Mouse (Mus musculus) liver (tissue): ENCODE results near the gene Hist1h2af.

Experiments used
- DNase-seq: peaks from one replicate; pipeline ENCODE4 v3.0.0-alpha.2; 2020; ENCODE audit warnings: mixed read lengths

Hist1h2af gene

DNA sequence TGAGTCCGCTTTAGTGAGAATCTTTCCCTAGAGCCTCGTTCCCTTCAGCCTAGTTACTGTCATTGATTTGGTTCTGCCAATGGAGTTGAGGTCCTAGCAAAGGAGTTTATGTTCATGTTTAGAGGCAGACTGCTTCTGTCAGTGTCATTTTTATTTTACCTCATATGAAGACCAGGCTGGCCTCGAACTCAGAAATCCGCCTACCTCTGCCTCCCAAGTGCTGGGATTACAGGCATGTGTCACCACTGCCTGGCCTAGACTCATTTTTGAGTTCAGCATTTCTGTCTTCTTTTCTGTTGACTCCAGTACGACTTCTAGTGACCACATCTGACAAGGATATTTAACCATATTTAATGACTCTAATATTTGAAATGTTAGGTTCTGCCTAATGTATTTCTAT is 18.4 kb upstream of the Hist1h2af start:
- no peak for DNase-seq

DNA sequence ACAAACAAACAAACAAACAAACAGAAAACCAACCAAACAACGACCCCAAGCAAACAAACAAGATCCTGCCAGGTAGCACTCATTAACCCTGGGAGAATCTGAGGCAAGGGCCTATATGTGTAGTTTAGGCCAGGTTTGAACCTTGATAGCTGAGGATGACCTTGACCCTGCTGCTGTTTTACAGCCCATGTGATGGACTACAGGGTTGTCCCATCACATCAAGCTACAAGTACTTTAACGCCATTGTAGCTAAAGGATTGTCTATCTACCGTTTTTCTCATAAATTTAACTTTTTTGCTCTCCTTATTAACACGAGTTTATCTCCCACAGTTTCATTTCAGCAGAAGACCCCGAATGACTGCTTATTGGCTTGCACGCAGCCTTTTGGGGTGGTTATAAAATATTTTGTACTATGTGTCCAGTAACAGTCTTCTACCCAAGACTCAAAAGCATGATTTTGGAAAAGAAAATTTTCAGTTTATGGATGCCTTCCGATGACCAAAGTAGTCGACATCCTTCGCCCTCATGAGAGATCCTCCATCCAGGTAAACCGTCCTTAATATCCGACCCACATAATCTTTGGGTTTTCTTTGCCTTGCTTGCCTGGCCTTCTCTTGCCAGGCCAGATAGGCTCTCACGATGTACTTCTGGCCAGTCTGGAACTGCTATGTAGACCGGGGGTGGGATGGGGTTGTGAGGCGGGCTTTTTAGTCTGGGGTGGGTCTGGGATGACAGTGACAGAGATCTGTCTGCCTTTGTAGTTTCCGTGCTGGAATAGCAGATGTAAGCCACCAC is 17.7 kb upstream of the Hist1h2af start:
- no peak for DNase-seq

DNA sequence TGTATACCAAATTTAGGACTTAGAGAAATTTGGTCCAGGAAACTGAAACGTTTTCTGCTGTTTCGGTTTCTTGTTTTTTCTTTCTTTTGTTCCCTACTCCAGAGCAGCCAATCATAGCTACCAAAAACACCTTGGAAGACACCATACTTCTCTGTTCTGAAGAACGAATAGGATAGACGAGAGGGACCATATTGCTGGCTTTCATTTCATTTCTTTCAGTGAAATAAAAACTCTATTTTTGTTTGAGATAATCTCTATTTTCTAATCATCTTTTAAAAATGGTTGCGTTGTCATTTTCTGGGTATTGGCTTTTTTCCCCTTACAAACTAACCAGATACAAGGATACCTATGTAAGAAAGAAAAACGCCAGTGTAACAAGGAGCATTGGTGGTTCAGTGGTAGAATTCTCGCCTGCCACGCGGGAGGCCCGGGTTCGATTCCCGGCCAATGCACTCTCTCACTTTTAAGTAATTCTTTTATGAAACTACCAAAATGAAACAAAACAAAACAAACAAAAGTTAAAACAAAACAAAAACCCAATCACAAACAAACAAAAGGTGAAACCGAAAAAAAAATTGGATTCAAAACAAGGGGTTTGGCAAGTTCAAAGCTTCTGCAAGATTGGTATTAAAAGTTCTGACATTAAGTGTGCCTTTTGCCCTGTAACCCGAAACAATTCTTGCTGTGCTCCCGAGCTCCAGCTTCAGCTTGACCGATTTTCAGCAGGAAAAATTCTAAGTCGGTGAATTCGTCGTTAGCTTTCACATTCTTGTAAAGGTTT is 16.7 kb upstream of the Hist1h2af start:
- peak; percentile 84 for DNase-seq

DNA sequence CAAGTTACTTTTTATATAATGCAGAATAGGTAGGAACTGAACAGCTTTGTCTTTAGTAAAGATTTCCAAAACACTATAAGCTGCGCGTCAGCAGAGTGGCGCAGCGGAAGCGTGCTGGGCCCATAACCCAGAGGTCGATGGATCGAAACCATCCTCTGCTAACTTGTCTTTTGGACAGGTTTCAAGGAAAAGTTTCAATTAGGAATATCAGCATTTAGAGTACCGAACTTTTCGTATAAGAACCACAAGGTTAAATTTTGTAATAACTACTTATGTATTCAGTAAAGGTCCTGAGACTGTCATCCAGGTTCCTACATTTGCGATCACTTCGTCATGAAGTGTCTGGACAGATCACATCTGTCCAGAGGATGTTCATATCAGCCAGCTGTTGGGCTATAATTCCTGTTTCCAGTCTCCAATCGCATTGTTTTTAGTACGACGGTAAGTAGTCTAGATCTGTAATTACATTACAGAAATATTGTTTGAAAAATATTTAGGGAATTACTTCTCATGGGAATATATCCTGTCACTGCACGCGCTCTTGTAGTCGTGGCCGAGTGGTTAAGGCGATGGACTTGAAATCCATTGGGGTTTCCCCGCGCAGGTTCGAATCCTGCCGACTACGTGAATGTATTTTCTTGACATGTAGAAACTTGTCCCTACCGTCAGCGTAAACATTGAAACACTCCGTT is 16.0 kb upstream of the Hist1h2af start:
- peak; percentile 93 for DNase-seq

DNA sequence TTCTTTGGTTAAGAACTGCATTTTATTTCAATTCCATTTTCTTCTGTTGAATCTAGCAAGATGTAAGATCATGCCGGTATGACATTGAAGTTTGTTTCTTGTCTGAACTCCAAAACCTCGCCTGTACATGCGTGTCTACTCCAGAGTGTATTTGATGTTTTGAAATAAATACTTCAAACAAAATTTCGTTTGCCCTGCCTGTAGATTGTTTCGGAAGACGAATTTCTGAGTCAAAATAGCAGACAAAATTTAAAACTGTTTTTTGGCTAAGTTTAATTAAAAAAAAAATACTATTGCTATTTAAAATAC is 15.5 kb upstream of the Hist1h2af start:
- no peak for DNase-seq

DNA sequence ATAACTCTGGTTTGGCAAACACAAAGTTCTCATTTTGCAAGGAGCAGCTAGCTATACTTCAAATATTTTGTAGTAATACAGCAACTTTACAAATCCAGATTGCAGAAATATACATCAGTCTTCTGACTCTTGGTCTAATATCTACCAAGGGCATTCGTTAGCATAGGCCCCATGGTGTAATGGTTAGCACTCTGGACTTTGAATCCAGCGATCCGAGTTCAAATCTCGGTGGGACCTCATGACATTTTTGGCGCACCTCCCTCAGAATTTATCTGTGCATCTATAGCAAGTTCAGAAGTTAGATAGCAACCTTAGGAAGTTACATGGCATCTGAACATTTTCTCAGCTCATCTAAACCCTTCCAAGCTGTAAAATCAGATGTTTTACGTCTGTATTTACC is 14.8 kb upstream of the Hist1h2af start:
- peak; percentile 87 for DNase-seq

DNA sequence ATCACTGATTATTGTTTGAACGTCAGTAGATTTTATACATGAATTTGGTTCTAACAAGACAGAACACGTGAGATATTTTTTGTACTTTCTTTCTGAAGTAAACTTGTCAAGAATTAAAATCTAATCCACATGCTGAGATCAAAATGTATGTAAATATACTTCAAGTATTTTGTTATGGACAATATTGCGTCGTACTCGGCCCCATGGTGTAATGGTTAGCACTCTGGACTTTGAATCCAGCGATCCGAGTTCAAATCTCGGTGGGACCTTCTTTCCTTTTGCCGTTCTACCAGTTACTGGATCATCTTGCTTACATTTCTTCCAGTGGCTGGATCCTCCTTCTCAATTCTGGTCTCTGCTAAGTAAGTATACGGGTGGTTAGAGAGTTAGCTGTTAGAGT is 14.3 kb upstream of the Hist1h2af start:
- peak; percentile 85 for DNase-seq

DNA sequence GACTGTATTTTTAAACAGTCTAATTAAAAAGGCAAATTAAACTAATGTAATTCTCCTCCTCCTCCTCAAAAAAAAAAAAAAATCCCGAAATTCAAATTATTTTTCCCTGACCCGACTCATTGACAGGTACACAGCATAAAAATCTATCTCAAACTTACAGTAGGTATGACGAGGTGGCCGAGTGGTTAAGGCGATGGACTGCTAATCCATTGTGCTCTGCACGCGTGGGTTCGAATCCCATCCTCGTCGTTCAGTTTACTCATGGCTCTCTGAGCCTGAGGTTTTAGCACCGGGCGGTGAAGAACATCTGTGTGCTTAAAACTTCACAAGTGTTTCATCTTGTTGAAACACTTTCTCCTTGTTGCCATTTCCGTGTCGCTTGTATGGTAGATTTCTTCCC is 12.0 kb upstream of the Hist1h2af start:
- peak; percentile 87 for DNase-seq

DNA sequence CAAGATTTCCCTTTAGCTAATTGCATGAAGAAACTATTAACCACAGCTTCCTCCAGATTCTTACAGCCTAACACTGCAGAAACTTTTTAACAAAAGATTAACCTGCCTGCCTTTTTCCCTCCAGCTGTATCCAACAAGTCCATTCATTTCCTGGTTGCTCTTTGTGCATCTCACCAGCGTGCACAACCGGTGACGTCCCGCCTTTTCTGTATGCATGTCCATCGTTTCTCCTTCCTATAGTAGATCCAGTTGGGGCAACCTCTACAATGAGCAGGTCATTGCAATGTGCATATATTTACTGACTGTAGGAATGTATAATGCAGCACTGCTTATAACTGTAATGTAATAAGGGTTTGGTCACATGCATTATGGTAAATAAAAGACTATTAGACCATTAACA is 9.7 kb upstream of the Hist1h2af start:
- no peak for DNase-seq

DNA sequence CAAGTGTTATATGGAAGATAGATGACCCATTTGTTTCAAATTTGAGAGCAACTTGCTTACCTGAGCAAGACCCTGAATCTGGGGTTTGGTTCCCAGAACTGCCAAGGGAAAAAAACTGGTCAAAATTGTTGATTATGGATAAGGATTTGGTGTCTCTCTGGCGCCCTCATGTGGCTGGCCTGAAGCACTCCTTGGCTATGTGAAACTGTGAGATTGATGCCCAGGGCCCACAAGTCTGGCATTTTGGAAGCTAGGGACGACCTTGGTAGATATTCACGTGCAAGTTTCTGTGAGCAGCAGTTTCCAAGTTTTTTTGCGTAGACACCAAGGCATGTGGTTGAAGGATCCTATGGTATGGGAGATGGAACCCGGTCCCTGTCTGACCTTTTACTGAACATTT is 9.1 kb upstream of the Hist1h2af start:
- peak; percentile 90 for DNase-seq

DNA sequence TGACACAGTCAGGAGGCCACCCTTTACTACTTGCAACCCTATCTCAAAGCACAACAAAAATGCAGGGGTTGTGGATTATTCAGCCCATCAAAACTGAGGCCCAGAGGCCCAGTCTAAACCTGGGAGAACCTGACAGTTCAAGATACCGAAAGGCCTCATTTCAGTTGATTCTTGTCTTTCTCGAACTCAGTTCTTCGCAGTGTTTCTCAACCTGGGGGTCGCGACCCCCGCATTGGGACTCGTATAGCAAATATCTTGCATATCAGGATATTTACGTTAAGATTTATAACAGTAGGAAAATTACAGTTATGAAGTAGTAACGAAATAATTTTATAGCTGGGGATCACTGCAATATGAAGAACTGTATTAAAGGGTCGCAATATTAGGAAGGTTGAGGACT is 7.8 kb upstream of the Hist1h2af start:
- DNase-seq, result no peak

DNA sequence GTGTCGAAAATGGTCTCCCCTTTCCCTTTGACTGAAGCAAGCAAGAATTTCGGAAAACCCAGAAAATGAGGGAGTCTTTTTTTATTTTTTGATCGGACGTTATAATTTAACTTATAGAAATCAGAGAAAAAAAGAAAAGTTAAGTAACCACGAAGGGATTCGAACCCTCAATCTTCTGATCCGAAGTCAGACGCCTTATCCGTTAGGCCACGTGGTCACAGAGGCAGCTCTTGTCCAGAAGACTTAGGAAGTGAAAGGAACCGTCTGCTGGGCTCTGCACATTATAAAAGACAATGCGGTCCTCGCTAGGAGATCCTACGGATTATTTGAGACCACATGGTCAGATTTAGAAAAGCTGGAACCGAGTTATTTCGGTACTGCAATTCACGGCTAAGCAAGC is 7.4 kb upstream of the Hist1h2af start:
- DNase-seq, result peak; percentile 90

DNA sequence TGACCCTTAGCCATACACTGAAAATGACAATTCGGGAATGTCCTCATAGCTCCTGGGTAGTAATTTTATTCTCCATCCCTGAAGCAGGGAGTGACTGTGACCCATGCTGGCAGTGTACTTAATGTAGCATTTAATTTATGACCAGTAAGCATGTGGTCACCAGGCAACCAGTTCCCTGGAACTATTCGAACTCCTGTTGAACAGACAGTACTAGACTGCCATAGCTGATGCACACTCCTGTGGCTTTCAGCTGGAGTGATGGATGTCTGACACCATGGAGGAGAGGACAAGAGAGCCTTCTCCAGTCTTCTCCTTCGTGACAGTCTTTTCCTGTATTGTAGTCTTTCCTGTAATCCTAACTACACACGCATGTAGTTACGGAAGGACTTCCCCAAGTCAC is 4.7 kb upstream of the Hist1h2af start:
- DNase-seq, result no peak

DNA sequence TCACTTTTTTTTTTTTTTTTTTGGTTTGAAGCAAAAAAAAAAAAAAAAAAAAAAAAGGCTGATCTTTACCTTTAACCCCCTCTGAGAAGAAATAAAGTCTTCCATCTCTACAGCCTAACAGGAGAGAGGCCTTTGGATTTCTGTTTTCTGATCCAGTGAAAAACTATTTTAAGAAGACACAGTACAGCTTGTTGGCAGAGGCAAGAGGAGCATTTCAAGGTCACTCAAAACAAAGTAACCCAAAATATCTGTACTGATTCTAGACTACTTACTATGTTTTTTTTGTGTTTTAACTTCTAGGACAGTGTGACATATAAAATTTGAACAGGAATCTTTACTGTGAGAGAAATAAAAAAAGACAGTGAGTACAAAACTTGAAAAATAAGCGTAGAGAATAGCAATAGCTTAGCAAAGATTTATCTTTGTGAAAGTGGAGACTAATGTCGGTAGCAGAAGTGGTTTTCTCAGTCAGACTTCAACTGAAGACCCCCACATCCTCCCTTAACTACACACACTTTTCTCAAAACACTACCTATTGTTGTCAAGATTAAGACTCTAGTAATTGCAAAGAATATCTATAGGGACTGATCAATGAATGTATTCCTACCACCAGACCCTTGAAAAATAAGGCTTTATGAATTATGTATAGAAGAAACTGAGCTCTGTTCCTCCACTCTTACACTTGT is 4.1 kb upstream of the Hist1h2af start:
- DNase-seq, result no peak

DNA sequence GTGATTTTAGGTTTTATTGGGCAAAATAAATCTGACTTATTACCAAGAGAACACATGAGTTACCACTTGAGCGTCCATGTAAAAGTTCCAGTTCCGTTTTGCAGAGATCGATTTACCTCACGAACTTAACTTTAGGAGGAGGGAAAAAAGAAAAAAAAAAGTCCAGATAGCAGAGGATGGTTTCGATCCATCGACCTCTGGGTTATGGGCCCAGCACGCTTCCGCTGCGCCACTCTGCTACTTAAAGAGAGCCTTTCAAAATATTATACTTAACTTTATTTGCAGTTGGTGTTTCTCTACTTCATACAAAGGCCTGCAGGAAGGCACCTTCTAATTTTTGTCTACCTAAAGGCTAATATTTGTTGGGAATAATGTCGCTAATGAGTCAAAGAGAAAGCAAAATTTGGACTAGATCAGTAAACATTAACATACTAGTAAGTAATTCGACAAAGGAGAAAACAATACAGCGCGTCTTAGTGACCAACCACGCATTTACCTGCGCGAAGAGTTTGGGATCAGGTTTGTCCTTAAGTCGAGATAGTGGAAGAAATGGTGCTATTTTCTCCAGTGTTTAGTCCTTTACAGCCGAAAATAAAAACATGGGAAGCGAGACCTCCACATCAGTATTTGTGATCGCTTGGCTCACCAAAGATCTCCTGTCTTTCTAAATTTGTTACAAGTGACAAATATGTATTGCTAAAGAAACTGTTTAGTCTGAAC is 3.4 kb upstream of the Hist1h2af start:
- DNase-seq, result peak; percentile 75

DNA sequence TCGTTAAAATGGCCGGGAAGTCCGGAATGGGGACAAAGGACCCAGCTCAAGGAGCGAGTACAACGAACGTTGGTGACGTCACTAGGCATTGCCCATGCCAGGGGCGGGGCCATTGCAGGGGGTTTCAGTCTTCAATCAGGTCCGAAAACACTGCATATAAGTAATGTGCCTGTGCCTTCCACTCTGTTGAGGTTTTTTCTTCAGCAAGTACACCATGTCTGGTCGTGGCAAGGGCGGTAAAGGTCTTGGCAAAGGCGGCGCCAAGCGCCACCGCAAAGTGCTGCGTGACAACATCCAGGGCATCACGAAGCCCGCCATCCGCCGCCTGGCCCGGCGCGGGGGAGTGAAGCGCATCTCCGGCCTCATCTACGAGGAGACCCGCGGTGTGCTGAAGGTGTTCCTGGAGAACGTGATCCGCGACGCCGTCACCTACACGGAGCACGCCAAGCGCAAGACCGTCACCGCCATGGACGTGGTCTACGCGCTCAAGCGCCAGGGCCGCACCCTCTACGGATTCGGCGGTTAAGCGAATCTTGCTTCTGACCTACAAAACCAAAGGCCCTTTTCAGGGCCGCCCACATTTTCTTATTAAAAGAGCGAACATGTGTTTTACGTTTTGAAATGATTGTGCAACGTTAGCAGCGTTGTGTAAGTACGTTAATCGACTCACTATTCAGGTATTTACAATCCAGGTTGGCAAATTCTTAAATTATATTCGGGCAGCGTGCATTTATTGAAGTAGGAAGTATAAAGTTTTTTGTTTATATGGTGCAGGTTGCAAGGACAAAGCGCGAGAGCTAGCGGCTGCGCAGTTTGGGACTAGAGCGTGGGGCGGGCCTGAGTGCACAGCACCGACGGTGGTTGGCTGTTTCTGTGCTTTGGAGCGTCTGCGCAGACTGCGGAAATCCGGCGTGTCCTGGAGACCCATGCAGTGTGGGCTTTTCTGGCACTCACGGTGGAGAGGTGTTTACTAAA is 2.5 kb upstream of the Hist1h2af start, which contains the start of gene Hist1h4h:
Gene Hist1h4h (plus strand): TSS at position 150 of the 975 bp plus-strand sequence.
- peak; percentile 96 for DNase-seq

DNA sequence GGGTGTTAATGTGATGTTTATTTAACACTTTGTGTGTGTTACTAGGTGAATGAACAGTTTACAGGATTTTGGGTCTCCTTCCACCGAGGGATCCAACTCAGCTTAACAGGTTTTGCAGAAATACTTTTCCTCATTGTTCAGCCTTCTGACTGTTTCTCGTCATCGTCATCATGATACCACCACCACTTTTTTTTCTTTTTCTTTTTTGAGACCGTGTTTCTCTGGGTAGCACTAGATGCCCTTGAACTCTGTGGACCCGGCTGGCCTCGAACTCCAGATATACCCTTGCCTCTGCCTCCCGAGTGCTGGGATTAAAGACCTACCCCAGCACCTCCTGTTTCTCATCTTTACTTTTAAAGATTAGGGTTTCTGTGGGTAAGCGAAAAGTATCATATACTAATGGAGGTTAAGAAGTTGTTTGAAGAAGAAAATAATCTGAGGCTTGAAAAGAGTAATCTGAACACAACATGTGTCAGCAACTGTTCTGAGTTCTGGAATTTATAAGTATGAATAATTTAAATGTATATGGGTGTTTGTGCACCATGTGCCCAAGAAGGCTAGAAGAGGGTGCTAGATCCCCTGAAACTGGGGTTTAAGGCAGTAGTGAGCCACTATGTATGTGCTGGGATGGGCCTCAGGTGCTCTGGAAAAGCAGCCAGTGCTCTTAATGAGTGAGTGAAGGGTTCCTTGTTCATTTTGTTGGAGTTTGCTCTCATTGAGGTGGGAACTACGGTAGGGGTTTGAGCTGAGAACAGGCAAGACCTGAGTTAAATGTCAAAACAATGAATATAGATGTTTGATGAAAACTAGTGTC is 1.2 kb upstream of the Hist1h2af start:
- peak; percentile 53 for DNase-seq

DNA sequence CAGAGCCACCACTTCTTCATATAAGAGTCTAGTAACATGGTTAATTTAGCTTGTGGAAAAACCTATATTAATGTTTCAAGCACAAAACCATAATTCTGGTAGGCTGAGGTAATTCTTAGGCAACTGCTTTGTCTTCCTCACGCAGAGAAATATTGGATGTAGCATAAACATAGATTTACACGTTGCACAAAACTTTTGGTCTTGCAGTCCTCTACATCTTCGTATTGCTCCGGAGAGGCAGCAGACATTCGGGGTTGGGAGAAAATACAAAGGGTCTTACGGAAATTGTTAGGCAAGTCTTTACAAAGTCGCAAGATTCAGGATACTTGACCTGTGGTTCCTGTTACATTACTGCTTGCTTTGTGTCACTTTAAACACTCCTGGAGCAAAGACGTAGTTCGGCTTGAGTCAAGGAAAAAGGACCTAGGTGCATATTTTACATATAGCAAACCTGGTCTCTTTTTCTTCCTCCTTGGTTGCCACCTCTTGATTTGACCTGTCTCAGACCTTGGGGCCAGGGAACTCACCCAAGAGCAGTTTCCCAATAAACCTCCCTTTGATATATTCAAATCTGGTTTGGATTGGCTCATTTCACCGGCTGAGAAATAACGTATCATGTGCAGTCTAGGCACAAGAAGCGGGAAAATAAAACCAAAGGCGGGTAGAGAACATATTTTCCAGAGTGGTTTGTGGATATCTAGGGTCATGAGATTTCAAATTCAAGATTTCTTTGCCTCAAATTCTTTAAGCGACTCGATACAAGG is 844 bp downstream of the Hist1h2af start:
- DNase-seq, result peak; percentile 54
